Mouse (Mus musculus) testis, adult 2 months (tissue): ENCODE data around the gene Borcs5.

Experiments
- CTCF ChIP-seq: fragments of 200-500 bp; IDR thresholded peaks from 2 replicates; pipeline ENCODE4 v1.5.1; 2012; ENCODE audit warnings: low read depth, mild to moderate bottlenecking, inconsistent platforms, low read length, moderate library complexity; ENCODE audit not compliant: control insufficient read depth, insufficient read depth, insufficient replicate concordance
- POLR2A ChIP-seq: fragments of 200-500 bp; IDR thresholded peaks from 2 replicates; pipeline ENCODE4 v1.6.1; 2012; ENCODE audit warnings: low read depth, mild to moderate bottlenecking, inconsistent platforms, low read length, moderate library complexity; ENCODE audit not compliant: control insufficient read depth

DNA sequence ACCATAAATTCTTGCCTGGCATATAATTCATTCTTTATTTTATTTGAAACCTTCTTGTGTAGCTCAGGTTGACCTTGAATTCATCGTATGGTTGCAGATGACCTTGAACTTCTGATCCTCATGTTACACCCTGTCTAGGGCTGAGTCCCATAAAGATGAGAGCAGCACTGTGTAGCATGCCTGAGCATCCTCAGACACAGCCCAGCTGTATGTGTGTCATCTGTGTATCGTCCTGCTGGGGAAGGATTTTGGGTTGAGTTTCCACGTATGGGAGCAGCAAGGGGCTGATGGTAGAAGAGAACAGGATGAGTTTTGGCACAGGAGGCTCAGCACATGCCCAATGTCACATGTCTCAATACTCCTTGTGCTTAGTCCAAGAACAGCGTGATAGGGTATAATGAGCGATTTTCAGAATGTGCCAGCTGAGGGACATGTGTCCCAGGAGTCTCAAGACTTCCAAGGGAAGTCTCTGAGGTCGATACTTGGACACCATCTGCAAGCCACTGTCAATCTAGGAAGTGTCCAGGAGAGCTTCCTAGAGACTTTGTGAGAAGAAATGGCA, 45.1 kb downstream of the Borcs5 start:
- TF ChIP-seq CTCF (no peak), POLR2A (no peak)
